Mouse (Mus musculus) skeletal muscle tissue, adult 2 months (tissue): ENCODE data around the gene Fam53b.
"Not testable (repeated sequence)": the region's sequence is repeated elsewhere in the genome, so short reads cannot be mapped to it uniquely, and the experiment has no call there.

Experiments used
- DNase-seq: peaks from one replicate; pipeline ENCODE4 v3.0.0-alpha.2; 2012; ENCODE audit warnings: low read depth, low spot score

Fam53b gene

DNA sequence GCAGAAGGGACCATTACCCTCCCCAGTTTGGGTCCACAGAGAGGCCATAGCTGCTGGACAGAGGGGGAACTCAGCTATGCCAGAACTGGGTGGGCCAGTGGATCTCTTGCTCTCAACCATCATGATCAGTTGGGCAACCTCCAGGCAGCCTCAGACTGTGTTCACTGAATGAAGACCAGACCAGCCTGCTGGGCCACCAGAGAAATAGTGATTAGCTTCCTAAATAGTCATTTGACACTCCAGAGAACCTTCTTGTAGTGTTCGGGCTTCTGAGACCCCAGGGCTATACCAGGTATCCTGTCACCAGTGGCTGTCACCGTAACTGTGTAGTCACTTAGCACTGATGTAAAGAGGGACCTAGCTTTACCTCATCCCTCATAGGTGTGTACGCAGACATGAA, 131.3 kb downstream of the Fam53b start:
- DNase-seq = no peak

DNA sequence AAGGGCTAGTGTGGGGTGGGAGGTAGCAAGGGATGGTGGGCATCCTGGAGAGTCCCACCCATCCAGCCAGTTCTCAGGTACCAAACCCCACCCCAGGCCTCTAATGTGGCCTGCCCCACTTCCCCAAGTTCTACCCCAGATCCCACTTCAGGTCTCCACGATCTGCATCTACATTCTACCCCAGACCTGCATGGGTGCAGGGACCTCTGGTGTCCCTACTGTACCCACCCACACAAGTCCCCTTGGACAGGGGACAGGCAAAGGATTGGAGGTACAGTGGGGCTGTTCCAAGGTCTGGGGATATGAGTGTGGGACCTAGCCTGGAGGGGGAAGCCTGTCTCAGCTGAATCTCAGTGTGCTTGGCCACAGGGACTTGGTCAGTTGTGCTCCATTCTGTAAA, 131.9 kb downstream of the Fam53b start:
- DNase-seq = no peak

DNA sequence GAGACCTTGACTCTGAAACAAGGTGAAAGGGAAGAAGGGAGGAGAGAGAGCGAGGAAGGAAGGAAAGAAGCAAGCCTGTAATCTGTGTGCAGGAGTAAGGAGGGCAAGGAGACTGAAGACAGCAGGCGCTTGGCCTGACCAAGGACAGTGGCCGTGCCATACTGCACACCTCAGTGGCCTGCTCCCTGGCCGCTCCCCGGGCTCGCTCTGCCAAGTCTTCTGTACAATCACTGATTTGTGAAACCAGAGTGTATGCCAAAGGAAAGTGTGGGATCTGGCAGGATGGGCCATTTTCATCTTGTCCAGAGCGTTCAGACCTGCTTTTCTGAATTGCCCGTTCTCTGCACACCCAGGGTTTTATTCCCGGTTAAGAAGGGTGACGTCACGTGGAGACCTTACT, 132.4 kb downstream of the Fam53b start:
- DNase-seq = no peak

DNA sequence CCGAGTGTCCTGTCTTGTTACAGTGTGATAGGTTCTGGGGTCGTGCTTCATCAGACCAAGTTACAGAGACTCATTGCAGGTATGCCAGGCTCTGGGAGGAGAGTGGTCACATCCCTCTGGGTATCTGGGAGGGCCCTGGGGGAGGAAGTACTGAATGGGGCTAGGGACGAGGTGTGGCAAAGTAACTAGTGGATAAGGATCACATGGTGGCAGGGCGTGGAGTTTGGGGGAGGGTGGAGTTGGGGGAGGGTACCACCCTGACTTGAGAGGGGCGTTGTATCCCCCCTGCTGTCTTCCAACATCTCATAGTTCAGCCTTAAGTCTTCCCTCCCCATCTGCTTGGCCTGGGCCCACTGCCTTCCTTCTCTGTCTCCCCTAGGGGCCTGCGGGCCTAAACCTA, 134.1 kb downstream of the Fam53b start:
- no peak for DNase-seq

DNA sequence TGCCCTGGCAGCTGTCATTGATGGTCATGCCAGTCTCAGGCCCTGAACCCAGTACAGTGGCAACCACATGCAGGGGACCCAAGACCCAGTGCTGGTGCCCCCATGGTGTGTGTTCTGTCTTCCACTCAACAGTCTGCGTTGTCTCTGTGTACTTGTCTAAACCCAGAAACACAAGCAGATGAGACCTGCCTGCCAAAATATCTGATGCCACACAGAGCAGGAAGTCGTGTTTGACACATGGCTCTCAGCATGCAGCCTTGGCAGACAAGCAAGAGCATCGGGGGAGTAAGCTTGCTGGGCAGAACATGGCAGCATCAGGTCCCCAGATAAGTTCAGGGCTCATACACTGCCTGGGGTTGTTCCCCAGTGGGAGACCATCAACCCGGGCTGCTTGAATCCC, 134.6 kb downstream of the Fam53b start:
- no peak for DNase-seq

DNA sequence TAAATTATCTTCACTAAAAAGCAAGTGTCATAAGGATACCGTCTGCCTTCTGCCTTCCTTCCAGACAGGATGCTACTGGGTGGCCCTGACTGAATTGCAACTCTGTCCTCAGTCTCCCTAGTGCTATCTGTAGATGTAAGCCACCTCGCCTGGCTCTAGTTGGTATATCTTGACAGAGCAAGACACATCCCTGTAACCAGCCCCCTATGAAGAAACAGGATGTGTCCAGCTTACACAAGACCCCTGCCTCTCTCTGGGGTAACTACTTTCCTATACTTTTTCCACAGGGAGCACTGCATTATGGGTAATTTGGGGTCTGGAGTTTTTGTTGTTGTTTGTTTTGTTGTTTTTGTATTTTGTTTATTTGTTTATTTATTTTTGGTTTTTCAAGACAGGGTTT, 137.8 kb downstream of the Fam53b start:
- DNase-seq = no peak

DNA sequence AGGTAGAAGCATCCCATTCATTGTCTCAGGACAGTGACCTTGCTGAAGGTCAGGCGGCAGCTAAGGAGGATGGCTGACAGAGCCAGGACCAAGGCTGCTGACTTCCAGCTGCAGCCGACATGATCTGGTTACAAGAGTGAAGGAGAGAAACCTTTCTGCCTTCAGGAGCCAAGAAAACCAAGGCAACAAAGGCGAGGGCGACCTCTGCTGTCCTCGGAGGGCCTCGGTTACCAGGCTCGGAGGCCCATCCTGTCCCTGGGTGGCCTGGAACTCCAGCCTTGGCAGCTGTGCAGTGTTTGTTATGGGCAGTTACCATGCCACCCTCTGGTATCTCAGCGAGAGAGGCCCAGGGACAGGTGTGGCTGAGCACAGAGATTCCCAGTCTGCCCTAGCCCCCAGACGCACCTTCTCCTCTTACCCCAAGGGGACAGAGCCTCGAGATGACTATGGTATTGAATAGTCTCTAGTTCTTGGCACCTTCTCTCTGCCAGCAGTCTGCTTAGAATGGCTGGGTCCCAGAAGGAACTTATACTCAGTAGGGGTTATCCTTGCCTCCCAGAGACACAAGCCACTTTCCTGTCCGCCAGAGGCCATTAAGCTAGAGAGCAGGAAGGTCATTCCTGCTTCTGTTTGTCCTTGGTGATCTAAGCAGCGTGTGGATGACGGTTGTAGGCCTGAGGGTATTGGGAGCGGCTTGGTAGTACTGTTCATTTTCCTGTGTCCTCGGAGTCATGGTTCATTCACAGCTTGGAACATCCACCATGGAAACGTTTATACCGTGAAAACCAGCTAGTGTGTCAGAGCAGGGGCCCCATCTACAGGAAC, 139.5 kb downstream of the Fam53b start:
- peak; percentile 95 for DNase-seq

DNA sequence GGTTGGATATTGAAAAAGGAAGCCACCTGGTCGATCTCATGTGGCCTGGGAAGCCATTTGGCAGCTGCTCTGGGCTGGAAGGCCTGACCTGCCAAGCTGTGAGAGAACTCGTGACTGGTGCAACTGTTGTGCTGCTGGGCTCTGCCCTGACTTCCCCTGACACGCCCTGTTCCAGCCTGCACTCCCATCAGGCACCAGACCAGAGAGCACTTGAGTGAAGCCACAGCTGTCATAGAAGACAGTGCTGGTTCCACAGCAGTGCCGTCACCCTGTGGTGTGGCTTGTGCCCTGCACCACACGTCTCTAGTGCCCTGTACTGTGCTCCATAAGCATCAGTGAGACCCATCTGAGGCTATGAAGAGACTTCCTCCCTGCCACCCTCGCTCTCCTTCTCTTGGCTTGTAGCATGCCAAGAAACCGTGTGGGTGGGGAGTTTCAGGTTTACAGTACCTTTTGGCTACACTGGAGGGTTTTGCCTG, 141.2 kb downstream of the Fam53b start:
- peak; percentile 90 for DNase-seq

DNA sequence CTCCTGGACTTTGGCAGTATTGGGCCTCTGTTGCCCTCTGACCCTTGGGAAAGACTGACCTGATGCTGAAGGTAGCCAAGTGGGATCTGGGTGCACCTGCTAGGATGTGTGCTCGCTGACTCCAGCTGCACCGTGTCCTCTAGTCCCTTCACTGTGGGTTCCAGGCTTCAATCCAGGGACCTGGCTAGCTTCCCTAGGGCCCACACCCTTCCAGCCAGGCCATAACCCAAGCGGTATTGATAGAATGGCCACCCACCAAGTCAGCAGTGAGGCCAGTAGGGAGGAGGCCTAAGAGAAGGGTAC, 142.9 kb downstream of the Fam53b start:
- peak; percentile 69 for DNase-seq

DNA sequence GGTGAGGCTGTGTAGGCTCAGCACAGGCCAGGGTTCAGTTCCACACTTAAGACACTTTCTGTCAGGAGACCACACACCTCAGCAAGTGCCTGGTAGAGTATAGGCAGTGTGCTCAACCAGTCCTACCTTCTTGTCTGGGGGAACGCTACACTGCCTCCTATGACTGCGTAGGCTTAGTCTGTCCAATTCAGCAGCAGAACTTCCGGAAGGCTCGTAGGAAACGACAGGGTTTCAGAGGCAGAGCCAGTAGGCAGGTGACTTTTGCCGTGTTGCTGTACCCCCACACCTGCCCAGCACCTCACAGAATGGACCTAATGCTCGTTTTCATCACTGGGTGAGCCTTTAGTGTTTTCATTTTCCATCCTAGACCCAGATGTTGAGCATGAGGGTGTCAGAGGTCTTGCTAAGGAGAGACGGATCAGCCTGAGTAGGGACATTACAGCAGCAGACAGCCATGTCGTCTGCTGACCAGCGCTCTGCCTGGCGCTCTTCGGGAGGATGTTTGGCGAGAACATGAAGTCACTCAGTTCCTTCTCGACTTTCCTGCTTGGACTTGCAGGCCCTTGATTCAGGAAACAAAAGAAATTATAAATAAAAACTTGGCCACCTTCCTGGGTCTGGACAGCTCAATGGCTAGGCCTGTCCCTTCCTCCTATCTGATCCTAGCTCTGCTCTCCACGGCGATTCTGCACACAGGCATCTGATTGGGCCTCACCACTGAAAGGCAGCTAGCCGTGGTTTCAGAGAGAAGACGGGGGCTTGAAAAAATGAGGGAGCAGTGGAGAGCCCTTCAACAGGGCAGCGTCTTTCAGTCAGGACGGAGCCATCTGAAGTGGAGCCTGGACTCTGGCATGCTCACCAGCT, 143.5 kb downstream of the Fam53b start:
- DNase-seq = peak; percentile 65

DNA sequence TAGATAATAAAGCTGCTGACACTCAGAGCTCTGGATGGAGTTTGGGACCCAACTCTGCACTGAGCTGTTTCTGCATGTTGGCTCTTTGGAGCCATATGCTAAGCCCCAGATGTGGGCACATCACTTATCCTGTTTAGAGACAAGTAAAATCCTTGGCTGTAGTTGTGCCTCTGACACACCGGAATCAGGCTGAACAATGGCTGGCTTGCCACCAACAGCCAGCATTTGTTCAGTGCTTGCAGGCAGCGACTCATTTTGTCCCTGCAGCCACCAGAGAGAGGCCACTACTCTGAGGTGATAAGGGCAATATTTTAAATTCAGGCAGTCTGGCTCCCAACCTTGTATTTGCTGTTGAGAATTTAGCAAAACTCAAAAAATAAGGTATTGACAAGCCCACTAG, 145.1 kb downstream of the Fam53b start:
- DNase-seq = no peak

DNA sequence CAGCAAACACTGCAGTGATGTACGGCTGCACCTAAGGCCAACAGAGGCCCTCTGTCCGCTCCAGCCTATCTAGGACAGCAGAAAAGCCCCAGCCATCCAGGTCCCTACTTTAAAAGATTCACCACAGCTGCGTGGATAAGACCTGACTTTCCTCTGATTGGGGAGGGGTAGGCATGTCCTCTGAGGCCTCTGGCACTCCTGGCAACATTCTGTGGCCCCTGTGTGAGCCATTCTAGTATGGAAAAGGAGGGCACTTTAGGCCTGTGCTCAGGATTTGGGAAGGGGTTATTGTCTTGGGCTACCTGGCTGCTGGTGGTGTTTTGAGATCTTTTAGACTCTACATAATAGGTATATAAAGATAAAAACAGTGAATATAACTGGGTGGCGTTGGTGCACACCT, 147.2 kb downstream of the Fam53b start:
- DNase-seq = no peak

DNA sequence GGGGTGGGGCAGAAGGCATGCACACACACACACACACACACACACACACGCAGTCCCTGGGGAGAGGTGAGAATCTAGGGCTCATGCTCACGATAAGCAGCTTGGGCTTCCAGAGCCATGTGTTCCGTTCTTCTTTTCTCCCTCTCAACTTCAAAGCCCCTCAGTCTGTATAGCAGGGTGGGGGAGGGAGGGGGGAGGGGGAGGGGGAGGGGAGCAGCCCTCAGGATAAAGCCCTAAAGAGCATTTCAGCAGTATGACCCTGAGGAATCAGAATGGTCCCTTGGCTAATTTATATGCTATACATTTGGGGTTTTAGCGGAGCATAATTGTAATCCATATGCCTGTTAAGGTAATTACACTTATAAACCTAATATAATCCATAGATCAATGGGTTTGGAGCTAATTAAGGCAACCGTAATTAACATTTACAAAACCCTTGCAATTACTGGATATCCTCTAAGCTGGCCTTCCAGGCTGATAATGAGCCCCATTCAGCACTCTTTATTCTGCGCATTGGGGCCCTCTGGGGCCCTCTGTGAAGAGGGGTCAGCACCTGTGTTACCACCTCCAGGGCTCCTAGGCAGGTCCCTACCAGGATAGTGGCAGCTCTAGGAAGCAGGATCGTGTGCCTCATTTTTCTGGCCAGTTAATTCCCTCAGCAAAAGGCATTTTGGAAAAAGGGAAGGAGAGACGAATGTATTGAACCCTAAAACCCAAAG, 147.9 kb downstream of the Fam53b start:
- DNase-seq = no peak

DNA sequence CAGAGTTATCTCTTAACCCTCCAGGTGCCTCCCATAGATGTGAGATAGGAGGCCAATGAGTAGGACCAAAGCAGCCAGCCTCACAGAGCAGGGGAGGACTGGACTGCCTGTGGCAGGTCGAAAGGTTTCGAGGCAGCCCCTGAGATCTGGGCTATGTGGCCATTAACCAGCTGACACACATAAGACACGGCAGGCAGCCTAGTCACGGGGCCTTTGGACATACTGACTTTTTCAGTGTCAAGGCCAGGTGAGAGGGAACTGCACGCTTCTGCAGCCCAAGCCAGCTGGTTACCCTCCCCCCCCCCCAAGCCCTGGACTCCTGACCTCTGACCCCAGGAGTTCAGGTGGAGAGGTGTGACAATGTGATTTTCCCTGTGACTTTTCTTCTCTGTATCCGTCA, 148.9 kb downstream of the Fam53b start:
- no peak for DNase-seq

DNA sequence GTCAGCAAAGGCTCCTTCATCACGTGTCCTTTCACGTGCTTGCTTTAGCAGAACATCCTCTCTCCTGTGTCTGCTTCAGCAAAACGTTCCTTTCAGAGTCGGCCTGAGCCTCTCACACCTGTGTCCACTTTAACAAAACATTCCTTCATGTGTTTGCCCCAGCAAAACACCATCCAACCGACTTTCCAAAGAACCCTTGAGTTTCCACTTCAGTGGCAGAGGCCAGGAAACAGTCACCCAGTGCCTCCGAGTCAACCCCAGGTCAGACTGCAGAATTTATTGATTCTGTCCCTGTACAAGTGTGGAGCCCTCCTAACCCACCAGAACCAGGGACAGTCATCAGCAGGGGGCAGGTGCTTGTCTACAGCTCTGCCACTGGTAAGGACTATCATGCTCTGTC, 150.9 kb downstream of the Fam53b start:
- not testable (repeated sequence) for DNase-seq
